Mouse (Mus musculus) embryonic fibroblast, embryonic 13.5 days (primary cell): ENCODE measurements around the gene Prrg1.

Source experiments
- CTCF ChIP-seq: IDR thresholded peaks from 2 replicates; pipeline ENCODE4 v1.5.1; 2011; ENCODE audit warnings: mild to moderate bottlenecking, control low read depth, low read length, moderate library complexity, borderline replicate concordance; ENCODE audit not compliant: insufficient read depth
- POLR2A ChIP-seq: IDR thresholded peaks from 2 replicates; pipeline ENCODE4 v1.6.1; 2011; ENCODE audit warnings: low read depth, mild to moderate bottlenecking, control low read depth, low read length, moderate library complexity

DNA sequence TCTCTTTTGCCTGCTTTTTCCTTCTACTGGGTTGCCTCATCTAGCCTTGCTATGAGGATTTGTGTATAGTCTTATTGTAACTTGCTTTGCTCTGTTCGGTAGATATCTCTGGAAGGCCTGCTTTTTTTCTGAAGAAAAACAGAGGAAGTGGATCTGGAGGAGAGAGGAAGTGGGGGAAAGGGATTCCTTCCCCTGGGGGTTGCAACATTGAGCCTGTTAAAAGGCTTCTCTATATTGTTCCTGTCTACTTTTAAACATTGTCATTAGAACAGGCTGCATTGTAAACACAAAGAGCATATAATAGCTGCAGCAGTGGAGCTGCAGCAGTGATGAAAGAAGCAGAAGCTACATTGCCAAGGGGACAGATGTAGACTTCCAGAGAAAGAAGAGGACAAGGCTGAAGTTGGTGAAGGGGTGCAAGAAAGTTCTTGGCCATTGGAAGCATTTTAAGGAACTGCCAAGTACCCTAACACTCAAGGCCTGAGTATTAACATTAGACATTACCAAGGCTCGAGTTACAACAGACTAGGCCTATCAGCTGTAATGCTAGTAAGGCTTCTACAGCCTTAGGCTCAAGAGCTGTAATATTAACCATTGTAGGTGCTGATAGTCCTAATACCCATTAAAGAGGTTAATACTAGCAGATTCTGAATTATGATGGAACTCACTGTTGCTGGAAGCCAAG is 44.9 kb downstream of the Prrg1 start:
- TF ChIP-seq CTCF (no peak), POLR2A (no peak)
